Mouse (Mus musculus) C3H10T1/2 (cell line): ENCODE measurements around the gene Plekhm2. TPM values are rescaled to one million over a fixed set of nuclear protein-coding genes. Genes with fewer than 3 reads are reported as not detected.

Experiments used
- polyA plus RNA-seq, 2 experiments: library from polyadenylated mRNA; unstranded; fragments of >200 nt; fragmentation: generic; extraction: Trizol; gene quantifications; one replicate each; pipeline ENCODE4 v1.2.1; 2012; ENCODE audit warnings: missing spikeins in 2 of 2

Gene Plekhm2
- polyA plus RNA-seq: 10 to 100 TPM in 1 of 2 experiments, 1 to 10 TPM in 1; 8.2 to 16.1 TPM

GRCm38 (mm10) chr4:141664799-141665198, at the start of gene Plekhm2:
Gene Plekhm2 (minus strand): TSS chr4:141664899.

GRCm38 (mm10) chr4:141685499-141685898, 20.8 kb upstream of the Plekhm2 start, which contains the start of gene Rsc1a1:
Gene Rsc1a1 (minus strand): TSS chr4:141685599.

GRCm38 (mm10) chr4:141623666-141624065, 41.0 kb downstream of the Plekhm2 start, which contains the start of gene Slc25a34:
Gene Slc25a34 (minus strand): TSS chr4:141623821.

GRCm38 (mm10) chr4:141618565-141619243, 46.0 kb downstream of the Plekhm2 start, which contains the start of gene Tmem82:
Gene Tmem82 (minus strand): TSS chr4:141618633.

GRCm38 (mm10) chr4:141605861-141606260, 58.8 kb downstream of the Plekhm2 start, which contains the start of gene Fblim1:
Gene Fblim1 (minus strand): TSS chr4:141606096.

Other genes starting within 250 kb of the Plekhm2 start
- under 1 TPM; 0.05 TPM for gene Clcnkb, start 248.9 kb downstream of the Plekhm2 start, polyA plus RNA-seq
- gene Hspb7, start 244.1 kb downstream of the Plekhm2 start, polyA plus RNA-seq: under 1 TPM; 0.17 to 0.20 TPM
- gene Srarp, start 228.8 kb downstream of the Plekhm2 start, polyA plus RNA-seq: not detected
- 10 to 100 TPM; 17.6 to 22.3 TPM for gene Zbtb17, start 220.2 kb downstream of the Plekhm2 start, polyA plus RNA-seq
- gene Spen, start 126.3 kb downstream of the Plekhm2 start, polyA plus RNA-seq: 10 to 100 TPM in 1 of 2 experiments, 1 to 10 TPM in 1; 1.1 to 11.3 TPM
- 10 to 100 TPM; 11.7 to 20.0 TPM for gene Fblim1, start 58.8 kb downstream of the Plekhm2 start, polyA plus RNA-seq
- gene Tmem82, start 46.3 kb downstream of the Plekhm2 start, polyA plus RNA-seq: under 1 TPM; 0.07 to 0.98 TPM
- gene Slc25a34, start 41.1 kb downstream of the Plekhm2 start, polyA plus RNA-seq: 1 to 10 TPM in 1 of 2 experiments, under 1 TPM in 1; 0.83 to 3.1 TPM
- 1 to 10 TPM in 1 of 2 experiments, under 1 TPM in 1; 0.56 to 4.0 TPM for gene Rsc1a1, start 20.7 kb upstream of the Plekhm2 start, polyA plus RNA-seq
- 1 to 10 TPM; 1.1 to 5.7 TPM for gene Ddi2, start 58.5 kb upstream of the Plekhm2 start, polyA plus RNA-seq
- under 1 TPM; 0.08 to 0.19 TPM for gene Agmat, start 81.8 kb upstream of the Plekhm2 start, polyA plus RNA-seq
- 1 to 10 TPM in 1 of 2 experiments, under 1 TPM in 1; 0.94 to 5.1 TPM for gene Dnajc16, start 126.0 kb upstream of the Plekhm2 start, polyA plus RNA-seq
- 10 to 100 TPM in 1 of 2 experiments, 1 to 10 TPM in 1; 5.2 to 20.2 TPM for gene Casp9, start 128.7 kb upstream of the Plekhm2 start, polyA plus RNA-seq
- not detected for gene Cela2a, start 161.3 kb upstream of the Plekhm2 start, polyA plus RNA-seq
- not detected for gene Ctrc, start 181.5 kb upstream of the Plekhm2 start, polyA plus RNA-seq
- 10 to 100 TPM; 34.5 to 61.7 TPM for gene Efhd2, start 210.0 kb upstream of the Plekhm2 start, polyA plus RNA-seq